Mouse (Mus musculus): Measurements from ENCODE around the gene Rnf166. TPM values are rescaled to one million over a fixed set of nuclear protein-coding genes. Genes with fewer than 3 reads are reported as not detected.

Rnf166 gene
- total and polyA plus RNA-seq, 3 experiments = 7.7 to 13.0 (median 8.5) TPM

Other genes starting within 250 kb of the Rnf166 start
- gene Zfpm1, start 193.9 kb downstream of the Rnf166 start, total RNA-seq (2012; rRNA removed) = 30.1 and 31.0 TPM in 2 replicates
- gene Zfpm1, start 193.9 kb downstream of the Rnf166 start, total RNA-seq (2014; rRNA removed) = 11.0 and 11.3 TPM in 2 replicates
- gene Zfpm1, start 193.9 kb downstream of the Rnf166 start, polyA plus RNA-seq (2012; ENCODE audit: insufficient read length, low read depth) = 63.5 and 68.4 TPM in 2 replicates
- 0.25 and 0.46 TPM in 2 replicates for gene Trhr2, start 115.3 kb downstream of the Rnf166 start, total RNA-seq (2012; rRNA removed)
- gene Trhr2, start 115.3 kb downstream of the Rnf166 start, total RNA-seq (2014; rRNA removed) = not detected in 2 replicates
- gene Trhr2, start 115.3 kb downstream of the Rnf166 start, polyA plus RNA-seq (2012; ENCODE audit: insufficient read length, low read depth) = 0.42 and 0.51 TPM in 2 replicates
- gene Zc3h18, start 99.5 kb downstream of the Rnf166 start, total RNA-seq (2012; rRNA removed) = 58.5 and 66.0 TPM in 2 replicates
- gene Zc3h18, start 99.5 kb downstream of the Rnf166 start, total RNA-seq (2014; rRNA removed) = 34.6 and 36.3 TPM in 2 replicates
- gene Zc3h18, start 99.5 kb downstream of the Rnf166 start, polyA plus RNA-seq (2012; ENCODE audit: insufficient read length, low read depth) = 81.6 and 83.0 TPM in 2 replicates
- gene Il17c, start 54.0 kb downstream of the Rnf166 start, total RNA-seq (2012; rRNA removed) = 0.21 TPM in 1 of 2 replicates, not detected in the other
- gene Il17c, start 54.0 kb downstream of the Rnf166 start, total RNA-seq (2014; rRNA removed) = not detected in 2 replicates
- gene Il17c, start 54.0 kb downstream of the Rnf166 start, polyA plus RNA-seq (2012; ENCODE audit: insufficient read length, low read depth) = 0.33 TPM in 1 of 2 replicates, not detected in the other
- 978 and 1,119 TPM in 2 replicates for gene Cyba, start 43.1 kb downstream of the Rnf166 start, total RNA-seq (2012; rRNA removed)
- gene Cyba, start 43.1 kb downstream of the Rnf166 start, total RNA-seq (2014; rRNA removed) = 450 and 466 TPM in 2 replicates
- gene Cyba, start 43.1 kb downstream of the Rnf166 start, polyA plus RNA-seq (2012; ENCODE audit: insufficient read length, low read depth) = 848 and 1,050 TPM in 2 replicates
- 42.5 and 54.0 TPM in 2 replicates for gene Mvd, start 32.6 kb downstream of the Rnf166 start, total RNA-seq (2012; rRNA removed)
- 56.2 and 80.3 TPM in 2 replicates for gene Mvd, start 32.6 kb downstream of the Rnf166 start, total RNA-seq (2014; rRNA removed)
- gene Mvd, start 32.6 kb downstream of the Rnf166 start, polyA plus RNA-seq (2012; ENCODE audit: insufficient read length, low read depth) = 47.3 and 50.3 TPM in 2 replicates
- gene Snai3, start 15.3 kb downstream of the Rnf166 start, total RNA-seq (2012; rRNA removed) = 0.47 and 1.0 TPM in 2 replicates
- 0.28 and 0.44 TPM in 2 replicates for gene Snai3, start 15.3 kb downstream of the Rnf166 start, total RNA-seq (2014; rRNA removed)
- 0.19 and 0.49 TPM in 2 replicates for gene Snai3, start 15.3 kb downstream of the Rnf166 start, polyA plus RNA-seq (2012; ENCODE audit: insufficient read length, low read depth)
- gene Ctu2, start 79 bp upstream of the Rnf166 start, total RNA-seq (2012; rRNA removed) = 40.4 and 55.7 TPM in 2 replicates
- gene Ctu2, start 79 bp upstream of the Rnf166 start, total RNA-seq (2014; rRNA removed) = 23.8 and 27.9 TPM in 2 replicates
- gene Ctu2, start 79 bp upstream of the Rnf166 start, polyA plus RNA-seq (2012; ENCODE audit: insufficient read length, low read depth) = 63.1 and 80.6 TPM in 2 replicates
- gene Piezo1, start 75.3 kb upstream of the Rnf166 start, total RNA-seq (2012; rRNA removed) = 52.1 and 59.7 TPM in 2 replicates
- 15.1 and 21.1 TPM in 2 replicates for gene Piezo1, start 75.3 kb upstream of the Rnf166 start, total RNA-seq (2014; rRNA removed)
- 26.5 and 41.6 TPM in 2 replicates for gene Piezo1, start 75.3 kb upstream of the Rnf166 start, polyA plus RNA-seq (2012; ENCODE audit: insufficient read length, low read depth)
- gene Cdt1, start 92.0 kb upstream of the Rnf166 start, total RNA-seq (2012; rRNA removed) = 50.0 and 53.7 TPM in 2 replicates
- gene Cdt1, start 92.0 kb upstream of the Rnf166 start, total RNA-seq (2014; rRNA removed) = 46.0 and 54.2 TPM in 2 replicates
- gene Cdt1, start 92.0 kb upstream of the Rnf166 start, polyA plus RNA-seq (2012; ENCODE audit: insufficient read length, low read depth) = 57.6 and 67.3 TPM in 2 replicates
- gene Aprt, start 100.8 kb upstream of the Rnf166 start, total RNA-seq (2012; rRNA removed) = 524 and 653 TPM in 2 replicates
- gene Aprt, start 100.8 kb upstream of the Rnf166 start, total RNA-seq (2014; rRNA removed) = 453 and 516 TPM in 2 replicates
- 543 and 561 TPM in 2 replicates for gene Aprt, start 100.8 kb upstream of the Rnf166 start, polyA plus RNA-seq (2012; ENCODE audit: insufficient read length, low read depth)
- 19.8 and 25.6 TPM in 2 replicates for gene Galns, start 135.4 kb upstream of the Rnf166 start, total RNA-seq (2012; rRNA removed)
- 13.2 and 16.4 TPM in 2 replicates for gene Galns, start 135.4 kb upstream of the Rnf166 start, total RNA-seq (2014; rRNA removed)
- 23.5 and 25.6 TPM in 2 replicates for gene Galns, start 135.4 kb upstream of the Rnf166 start, polyA plus RNA-seq (2012; ENCODE audit: insufficient read length, low read depth)
- 64.2 and 67.0 TPM in 2 replicates for gene Trappc2l, start 135.6 kb upstream of the Rnf166 start, total RNA-seq (2012; rRNA removed)
- gene Trappc2l, start 135.6 kb upstream of the Rnf166 start, total RNA-seq (2014; rRNA removed) = 10.1 and 15.7 TPM in 2 replicates
- gene Trappc2l, start 135.6 kb upstream of the Rnf166 start, polyA plus RNA-seq (2012; ENCODE audit: insufficient read length, low read depth) = 36.0 and 38.8 TPM in 2 replicates
- not detected in 2 replicates for gene Pabpn1l, start 146.7 kb upstream of the Rnf166 start, total RNA-seq (2012; rRNA removed)
- not detected in 2 replicates for gene Pabpn1l, start 146.7 kb upstream of the Rnf166 start, total RNA-seq (2014; rRNA removed)
- not detected in 2 replicates for gene Pabpn1l, start 146.7 kb upstream of the Rnf166 start, polyA plus RNA-seq (2012; ENCODE audit: insufficient read length, low read depth)
- 2.1 and 3.4 TPM in 2 replicates for gene Cbfa2t3, start 223.0 kb upstream of the Rnf166 start, total RNA-seq (2012; rRNA removed)
- gene Cbfa2t3, start 223.0 kb upstream of the Rnf166 start, total RNA-seq (2014; rRNA removed) = 0.43 and 0.47 TPM in 2 replicates
- 16.5 and 22.6 TPM in 2 replicates for gene Cbfa2t3, start 223.0 kb upstream of the Rnf166 start, polyA plus RNA-seq (2012; ENCODE audit: insufficient read length, low read depth)

Data from CH12.LX (cell line).